Mouse (Mus musculus): ENCODE measurements around the gene Mgat5.

GRCm38 (mm10) chr1:127365706-127366105, 160.9 kb downstream of the Mgat5 start:
- TF ChIP-seq POLR2A (IDR thresholded peaks at IDR 0.05; ENCODE audit: extremely low read depth, insufficient read depth, low read length): no peak
- no peak for TF ChIP-seq CTCF (IDR thresholded peaks at IDR 0.05; ENCODE audit: low read depth, low read length)

All from liver, adult 2 months (tissue).